Comparison of ENCODE assay signal across 26 mouse cellular contexts in the genomic region with DNA sequence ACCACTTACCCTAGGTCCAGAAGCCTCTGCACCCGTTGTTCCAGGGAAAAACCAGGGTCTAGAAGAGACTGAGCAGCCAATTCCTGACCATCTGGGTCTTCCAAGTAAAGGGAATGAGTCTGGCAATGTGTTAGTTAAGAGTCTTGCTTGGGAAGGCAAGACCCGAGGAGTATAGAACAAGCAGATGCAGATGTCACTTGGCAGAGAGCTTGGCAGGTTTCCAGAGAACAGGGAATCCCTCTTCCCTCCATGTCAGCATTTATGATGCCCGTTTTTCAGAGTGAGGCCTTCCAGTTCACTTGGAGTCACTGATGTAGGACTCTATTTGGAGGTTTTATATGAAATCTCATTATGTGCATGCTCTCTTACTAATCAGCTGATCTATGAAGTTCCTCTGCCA.
DNase-seq lines count a peak whose midpoint lies in the region; ATAC-seq and TF ChIP-seq lines count a peak whose summit lies in the region.
"Had no signal": no experiment of that assay in that cellular context is flagged by ENCODE, and none has a peak within 500 bp of the region (broad histone marks: within the 10 kb centered on the region; RNA-seq: fewer than 3 reads in every experiment).

No protein-coding gene starts in this region.

- no peak overlapping the region for H3K4me3 ChIP-seq in hindbrain, embryonic 16.5 days (ENCODE audit: low read length)
- no peak overlapping the region for H3K4me3 ChIP-seq in hindbrain, embryonic 12.5 days
- H3K4me3 ChIP-seq in lung, postnatal 0 days (ENCODE audit: low read depth, low read length), result no peak overlapping the region
- H3K4me3 ChIP-seq: hindbrain, embryonic 13.5 days; limb, embryonic 12.5 days had no signal

- H3K9me3 ChIP-seq in hindbrain, embryonic 16.5 days (ENCODE audit: control insufficient read depth, low read length), result 0 out of 2 replicates have a peak, but pooled peaks cover 2% of the 10 kb centered on the region
- no peaks in the 10 kb centered on the region for H3K9me3 ChIP-seq in hindbrain, embryonic 12.5 days (replicated peaks)
- H3K9me3 ChIP-seq in lung, postnatal 0 days (ENCODE audit: low read length), result no peaks in the 10 kb centered on the region
- H3K9me3 ChIP-seq: G1E; hindbrain, embryonic 13.5 days; limb, embryonic 12.5 days had no signal

- no peak overlapping the region for H3K4me2 ChIP-seq in hindbrain, embryonic 16.5 days (ENCODE audit: low read length)
- no peak overlapping the region for H3K4me2 ChIP-seq in hindbrain, embryonic 12.5 days (replicated peaks)
- no peak overlapping the region for H3K4me2 ChIP-seq in lung, postnatal 0 days (replicated peaks; ENCODE audit: low read depth, low read length)
- H3K4me2 ChIP-seq: heart, embryonic 11.5 days; hindbrain, embryonic 13.5 days; limb, embryonic 12.5 days; liver, embryonic 11.5 days; midbrain, embryonic 11.5 days had no signal

- H3K9ac ChIP-seq in hindbrain, embryonic 16.5 days (ENCODE audit: low read depth, low read length), result no peak overlapping the region
- no peak overlapping the region for H3K9ac ChIP-seq in hindbrain, embryonic 12.5 days
- no peak overlapping the region for H3K9ac ChIP-seq in lung, postnatal 0 days (replicated peaks; ENCODE audit: low read depth)
- H3K9ac ChIP-seq: hindbrain, embryonic 13.5 days; limb, embryonic 12.5 days had no signal

- no peaks in the 10 kb centered on the region for H3K27me3 ChIP-seq in hindbrain, embryonic 16.5 days (replicated peaks; ENCODE audit: control insufficient read depth, insufficient read depth, low read length)
- no peaks in the 10 kb centered on the region for H3K27me3 ChIP-seq in hindbrain, embryonic 12.5 days
- no peaks in the 10 kb centered on the region for H3K27me3 ChIP-seq in lung, postnatal 0 days (replicated peaks; ENCODE audit: insufficient read depth, low read length)
- H3K27me3 ChIP-seq: hindbrain, embryonic 13.5 days; limb, embryonic 12.5 days had no signal

- DNase-seq in cerebellum, postnatal 14 days, result peak; percentile 43 to 50
- no peak for DNase-seq in cerebellum, adult 18-20 months
- peak; percentile 12 for DNase-seq in lung, postnatal 0 days (ENCODE audit: low spot score)
- no peak for DNase-seq in lung, postnatal 14 days
- DNase-seq in adipocyte (ENCODE audit: low spot score), result peak; percentile 12
- DNase-seq in kidney, postnatal 10 days, result no peak
- DNase-seq: adrenal gland, adult 8-10 months; cerebellum, adult 11 months; cerebellum, postnatal 25 days; gastrocnemius, postnatal 36 days; heart, adult 18-20 months; heart, postnatal 36 days; kidney, adult 18-20 months; layer of hippocampus, postnatal 36 days; thymus, adult 2 months; thymus, postnatal 36 days had no signal

- 47% methylated on average over 3 of the region's 3 CpGs for WGBS in hindbrain, embryonic 16.5 days
- 70% methylated on average over 3 of the region's 3 CpGs for WGBS in hindbrain, embryonic 12.5 days
- WGBS in lung, postnatal 0 days, result 37% methylated on average over 3 of the region's 3 CpGs

- no peak for TF ChIP-seq CTCF in lung, postnatal 0 days (IDR thresholded peaks at IDR 0.05)

- H3K27ac ChIP-seq in hindbrain, embryonic 16.5 days (ENCODE audit: low read depth, low read length), result no peak overlapping the region
- H3K27ac ChIP-seq in hindbrain, embryonic 12.5 days, result no peak overlapping the region
- H3K27ac ChIP-seq in lung, postnatal 0 days (ENCODE audit: low read length), result no peak overlapping the region
- H3K27ac ChIP-seq: hindbrain, embryonic 13.5 days; kidney, postnatal 0 days; limb, embryonic 12.5 days had no signal

- TF ChIP-seq EP300 in lung, postnatal 0 days (IDR thresholded peaks at IDR 0.05), result no peak

- H3K36me3 ChIP-seq in hindbrain, embryonic 16.5 days (ENCODE audit: control insufficient read depth, insufficient read depth, low read length), result no peaks in the 10 kb centered on the region
- no peaks in the 10 kb centered on the region for H3K36me3 ChIP-seq in hindbrain, embryonic 12.5 days
- no peaks in the 10 kb centered on the region for H3K36me3 ChIP-seq in lung, postnatal 0 days (ENCODE audit: insufficient read depth, low read length)
- H3K36me3 ChIP-seq: G1E; hindbrain, embryonic 13.5 days; limb, embryonic 12.5 days had no signal

- peak; percentile 56; the same call in 1 of the 2 replicates for ATAC-seq in hindbrain, embryonic 16.5 days
- ATAC-seq in hindbrain, embryonic 12.5 days (ENCODE audit: low FRiP score), result no peak
- no peak for ATAC-seq in lung, postnatal 0 days
- ATAC-seq: activated CD4-positive, CD25-positive, alpha-beta regulatory T cell, adult 4 months had no signal

- H3K4me1 ChIP-seq in hindbrain, embryonic 16.5 days (ENCODE audit: control insufficient read depth, insufficient read depth, low read depth, low read length), result peaks cover 3% of the 10 kb centered on the region; the same call in 1 of the 2 replicates
- no peaks in the 10 kb centered on the region for H3K4me1 ChIP-seq in hindbrain, embryonic 12.5 days
- no peaks in the 10 kb centered on the region for H3K4me1 ChIP-seq in lung, postnatal 0 days (ENCODE audit: insufficient read depth, low read depth, low read length)
- H3K4me1 ChIP-seq: hindbrain, embryonic 13.5 days; limb, embryonic 12.5 days had no signal

Comparison
In these comparisons a context has a peak if more than half of its experiments do, and no peak if none do; other contexts are left out.
1. DNase-seq: peak in cerebellum, postnatal 14 days (2 of 2), lung, postnatal 0 days (single experiment) and adipocyte (single experiment); none in cerebellum, adult 18-20 months (0 of 2), lung, postnatal 14 days (single experiment) and kidney, postnatal 10 days (single experiment).